Mouse (Mus musculus) spleen, adult 12 weeks (tissue): ENCODE data around the gene Inha.

Experiments used
- DNase-seq: peaks from one replicate; pipeline ENCODE4 v3.0.0; 2022; ENCODE audit warnings: low spot score

Inha gene

GRCm38 (mm10) chr1:75490785-75491551, 15.9 kb upstream of the Inha start:
- no peak for DNase-seq

DNA sequence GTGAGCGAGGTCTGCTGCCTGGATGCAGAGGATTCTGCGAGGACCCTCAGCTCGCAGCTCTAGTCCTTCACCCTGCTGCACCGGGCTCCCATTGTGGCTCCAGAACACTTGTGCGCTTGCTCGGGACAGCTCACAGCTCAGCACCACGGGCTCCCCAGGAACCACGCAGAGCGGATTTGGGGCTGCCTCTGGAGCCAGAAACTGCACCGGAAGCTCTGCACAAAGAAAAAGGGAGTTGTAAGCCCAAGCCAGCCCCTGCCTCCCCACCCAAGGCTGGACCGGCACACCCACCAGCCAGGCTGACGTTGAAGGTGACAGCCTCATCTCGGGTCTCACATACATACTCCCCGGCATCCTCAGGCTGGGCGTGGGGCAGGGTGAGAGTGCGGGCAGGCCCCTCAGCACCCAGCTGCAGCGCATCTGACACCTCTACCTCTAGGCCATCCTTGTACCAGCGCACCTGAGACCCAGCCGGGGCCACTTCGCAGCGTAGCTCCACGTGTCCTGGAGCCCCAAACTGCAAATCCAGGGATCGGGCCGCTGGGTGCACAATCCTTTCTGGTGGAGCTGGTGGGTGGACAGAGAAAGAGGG, 14.2 kb upstream of the Inha start:
- DNase-seq, result no peak

DNA sequence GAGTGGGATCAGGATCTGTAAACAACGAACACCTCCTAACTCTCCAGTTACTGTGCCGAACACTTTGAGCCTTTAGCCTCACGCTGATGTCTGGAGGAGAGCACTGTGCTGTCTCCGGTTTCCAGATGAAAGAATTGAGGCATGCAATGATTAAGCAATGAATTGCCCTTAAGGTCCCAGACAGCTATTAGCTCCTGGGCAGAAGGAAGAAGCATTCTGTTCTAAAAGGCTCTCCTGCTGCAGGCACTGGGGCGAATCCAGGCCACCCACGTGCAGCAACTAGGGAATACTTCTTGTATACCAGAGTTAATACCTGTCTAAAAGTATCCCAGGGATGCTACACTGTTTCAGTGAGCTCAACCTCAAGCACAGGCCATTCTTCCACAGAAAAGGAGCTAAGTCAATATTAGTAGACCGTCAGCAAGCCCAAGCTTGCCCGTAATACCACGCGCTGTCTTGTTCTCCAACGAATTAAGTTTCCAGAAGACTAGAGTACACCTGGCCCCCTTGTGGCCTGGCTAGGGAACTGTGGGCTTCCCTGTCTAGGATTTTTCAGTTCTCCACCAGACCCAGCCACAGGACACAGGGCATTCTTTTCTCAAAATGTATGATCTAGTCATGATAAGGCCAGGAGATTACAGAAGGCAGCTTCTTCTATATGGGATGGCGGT, 11.9 kb upstream of the Inha start:
- no peak for DNase-seq

DNA sequence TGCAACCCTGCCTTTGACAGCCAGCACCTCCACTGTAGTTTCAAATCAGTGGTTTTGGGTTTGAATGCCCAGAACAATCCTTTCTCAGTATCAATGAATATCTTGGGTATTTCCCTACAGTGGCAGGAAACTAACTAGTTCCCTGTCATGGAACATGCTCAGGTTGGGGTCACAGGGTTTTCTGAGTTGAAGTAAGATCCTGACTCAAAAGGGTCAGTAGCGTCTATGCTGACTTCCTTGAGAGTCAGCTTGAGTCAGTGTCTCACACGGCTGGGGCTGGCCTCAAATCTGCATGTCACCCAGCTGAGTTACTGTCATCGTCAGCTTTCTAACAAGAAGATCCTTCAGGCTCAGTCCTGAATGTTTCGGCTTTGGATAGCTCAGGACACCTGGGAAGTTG, 8.0 kb upstream of the Inha start:
- no peak for DNase-seq

DNA sequence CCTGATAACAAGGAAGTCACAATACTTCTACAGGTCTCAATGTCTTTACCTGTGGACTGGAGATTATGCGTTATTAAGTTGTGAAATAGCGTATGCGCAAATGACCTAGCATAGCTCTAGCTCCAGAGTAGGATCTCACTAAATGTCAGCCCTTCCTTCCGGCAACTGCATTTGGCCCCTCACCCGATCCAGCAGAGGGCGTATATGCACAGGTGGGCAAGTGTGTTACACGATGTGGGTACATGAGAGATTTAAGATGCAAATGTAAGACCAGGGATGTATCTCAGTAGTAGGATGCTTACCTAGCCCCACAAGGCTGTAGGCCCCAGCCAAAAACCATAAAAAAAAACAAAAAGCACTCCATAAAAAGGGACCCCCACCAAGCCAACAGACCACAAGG, 7.4 kb upstream of the Inha start:
- no peak for DNase-seq

GRCm38 (mm10) chr1:75501905-75502304, 5.0 kb upstream of the Inha start:
- no peak for DNase-seq

DNA sequence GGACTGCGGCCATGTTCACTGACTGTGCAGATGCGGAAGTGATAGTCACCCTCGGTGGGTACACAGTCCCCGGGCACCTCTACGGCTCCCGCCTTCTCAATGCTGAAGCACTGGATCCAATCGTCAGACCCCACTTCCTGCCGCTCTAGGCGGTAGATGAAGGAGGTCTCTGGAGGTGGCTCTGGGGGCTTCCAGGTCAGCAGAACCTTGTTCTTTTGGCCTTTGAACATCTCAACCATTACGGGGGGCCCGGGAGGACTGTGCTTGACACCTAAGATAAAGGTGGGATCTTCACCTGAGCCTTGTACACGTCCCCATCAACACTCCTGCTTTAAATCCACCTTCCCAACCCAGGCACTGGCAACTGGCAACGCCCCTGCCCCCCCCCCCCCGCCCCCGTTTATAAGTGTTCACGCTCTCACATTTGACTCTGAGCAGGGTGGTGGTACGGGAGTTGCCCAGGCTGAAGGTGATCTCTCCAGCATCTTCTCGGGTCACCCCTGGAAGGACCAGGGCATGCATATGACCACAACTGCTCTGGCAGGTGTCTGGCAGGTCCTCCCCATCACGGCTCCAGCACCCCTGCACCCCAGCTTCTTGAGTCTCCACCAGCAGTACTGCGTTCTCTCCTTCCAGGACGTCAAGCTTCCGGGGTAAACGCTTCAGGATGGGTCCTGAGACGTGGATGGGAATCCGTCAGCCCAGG, 3.8 kb upstream of the Inha start:
- no peak for DNase-seq

DNA sequence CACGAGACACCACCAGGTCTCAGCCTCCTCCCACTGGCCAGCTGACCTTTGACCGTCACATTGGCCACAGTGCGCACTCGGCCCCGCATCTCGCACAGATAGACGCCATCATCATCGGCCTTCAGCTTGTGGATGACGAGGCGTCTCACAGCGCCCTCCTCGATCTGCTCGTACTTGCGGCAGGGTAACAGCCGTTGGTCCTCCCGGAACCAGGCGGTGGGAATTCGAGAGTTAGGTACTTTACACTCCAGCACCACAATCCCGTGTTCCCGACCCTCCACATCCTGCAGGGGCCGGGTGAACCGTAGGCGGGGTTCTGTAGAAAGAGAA, 3.3 kb upstream of the Inha start:
- DNase-seq, result no peak

DNA sequence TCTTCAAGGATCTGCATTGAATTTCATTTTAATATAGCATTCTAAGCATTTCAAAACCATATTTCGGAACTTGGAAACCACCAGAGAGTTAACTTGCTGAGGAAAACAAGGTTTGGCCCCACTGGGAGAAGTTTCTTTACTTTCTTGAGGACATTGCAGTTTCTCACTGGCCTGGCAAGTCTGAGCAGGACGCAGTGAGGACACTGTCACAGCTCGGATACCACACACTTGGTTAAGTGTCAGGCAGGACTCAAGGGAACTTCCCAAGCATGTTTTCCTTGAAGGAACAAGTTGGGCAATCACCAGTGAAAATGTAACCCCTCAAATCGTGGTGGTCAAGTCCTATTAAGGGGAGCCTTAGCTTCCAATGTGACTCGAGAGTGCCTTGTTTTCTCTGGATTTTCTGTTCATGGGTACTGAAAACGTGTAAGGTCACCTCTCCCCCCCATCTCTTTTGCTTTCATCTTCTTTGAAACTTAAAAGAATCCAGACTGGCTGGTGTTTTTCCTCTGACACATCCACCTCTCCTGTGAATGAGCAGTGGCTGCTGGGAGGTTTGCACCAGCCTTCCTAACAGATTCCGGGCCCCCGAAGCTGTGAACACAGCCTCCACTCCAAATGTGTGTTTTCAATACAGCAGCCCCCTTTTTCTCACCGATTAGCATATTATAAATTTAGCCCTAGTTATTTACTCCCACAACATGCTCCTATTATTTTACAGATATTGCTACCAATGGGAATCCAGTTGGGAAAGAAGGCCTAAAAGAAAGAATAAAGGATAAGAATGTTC, 2.4 kb upstream of the Inha start:
- no peak for DNase-seq

DNA sequence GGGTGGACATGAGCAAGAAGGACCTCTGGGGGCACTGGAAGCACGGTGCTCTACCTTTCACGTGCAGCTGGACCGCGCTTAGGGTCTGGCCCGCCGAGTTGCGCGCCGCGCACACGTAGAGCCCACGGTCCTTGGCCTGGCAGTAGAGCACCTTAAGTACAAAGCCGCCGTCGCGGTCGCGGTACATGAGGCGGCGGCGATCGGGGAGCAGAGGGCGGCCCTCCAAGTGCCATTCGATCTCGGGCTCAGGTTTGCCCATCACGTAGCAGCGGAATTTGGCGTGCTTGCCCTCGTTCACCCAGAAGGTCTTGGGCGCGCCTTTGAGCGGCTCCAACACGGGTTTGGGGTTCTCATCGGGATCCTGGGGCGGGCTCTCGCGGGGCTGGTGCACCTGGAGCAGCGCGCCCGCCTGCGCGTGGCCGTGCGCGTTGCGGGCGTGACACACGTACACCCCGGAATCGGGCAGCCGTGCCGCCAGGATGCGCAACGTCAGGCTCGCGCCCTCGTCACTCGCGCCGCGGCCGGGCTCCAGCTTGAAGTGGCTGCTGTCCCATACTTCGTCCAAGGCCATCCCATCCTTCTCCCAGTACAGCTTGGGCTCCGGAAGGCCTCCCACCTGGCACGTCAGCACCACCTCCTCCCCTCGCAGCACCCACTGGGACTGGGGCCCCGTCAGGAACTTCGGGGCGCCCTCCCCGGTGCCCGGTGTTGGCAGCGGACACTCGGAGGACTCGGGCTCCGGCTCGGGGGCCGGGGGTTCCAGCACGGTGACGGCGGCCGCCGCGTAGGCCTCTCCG, 1.5 kb upstream of the Inha start:
- DNase-seq, result no peak

DNA sequence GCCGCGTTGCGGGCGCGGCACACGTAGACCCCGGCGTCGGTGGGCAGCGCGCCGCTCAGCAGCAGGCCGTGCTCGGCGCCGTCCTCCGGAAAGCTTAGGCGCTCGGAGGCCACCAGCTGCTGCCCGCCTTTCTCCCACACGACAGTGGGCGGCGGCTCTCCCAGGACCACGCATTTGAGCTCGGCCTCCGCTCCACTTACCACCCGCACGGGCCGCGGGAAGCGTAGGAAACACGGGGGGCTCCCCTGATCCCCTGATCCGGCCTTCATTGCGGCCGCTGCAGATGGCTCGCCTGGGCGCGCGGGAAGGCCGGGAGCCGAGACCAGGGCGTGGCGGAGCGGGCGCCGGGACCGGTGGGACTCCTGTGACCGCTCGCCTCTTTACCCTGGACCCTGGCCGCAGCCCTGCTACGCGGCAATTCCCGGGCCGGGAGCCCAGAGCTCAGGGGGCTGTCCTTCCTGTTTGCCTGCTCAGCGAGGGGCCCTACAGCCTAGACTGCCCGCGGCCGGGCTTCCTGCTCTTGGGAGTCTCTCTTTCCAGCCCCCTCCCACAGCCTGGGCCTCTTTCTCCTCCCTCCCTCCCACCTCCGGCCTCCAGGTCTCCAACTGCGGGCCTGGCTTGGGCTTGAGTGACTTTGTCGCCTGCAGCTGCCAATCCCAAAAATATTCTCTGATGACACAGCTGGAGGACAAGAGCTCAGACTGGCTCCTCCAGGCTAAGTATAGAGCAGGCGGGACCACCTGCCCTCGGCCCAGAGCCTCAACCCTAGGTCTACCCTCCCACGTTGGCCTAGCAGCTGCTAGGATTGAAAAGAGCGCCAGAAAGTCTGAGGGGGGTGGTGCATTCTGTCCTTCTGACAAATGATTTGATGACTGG, 683 bp upstream of the Inha start, which contains the start of gene Obsl1:
Gene Obsl1, minus strand, starts transcription at position 497 of the 876 bp plus-strand sequence.
- DNase-seq, result no peak

DNA sequence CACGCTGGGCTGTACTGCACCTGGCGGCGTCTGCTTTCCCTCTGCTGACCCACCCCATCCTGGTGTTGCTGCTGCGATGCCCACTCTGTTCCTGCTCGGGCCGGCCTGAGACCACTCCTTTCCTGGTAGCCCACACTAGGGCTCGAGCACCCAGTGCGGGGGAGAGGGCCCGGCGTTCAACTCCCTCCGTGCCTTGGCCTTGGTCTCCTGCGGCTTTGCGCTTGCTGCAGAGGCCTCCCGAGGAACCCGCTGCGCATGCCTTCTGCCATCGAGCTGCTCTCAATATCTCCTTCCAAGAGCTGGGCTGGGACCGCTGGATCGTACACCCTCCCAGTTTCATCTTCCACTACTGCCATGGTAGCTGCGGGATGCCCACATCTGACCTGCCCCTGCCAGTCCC, 2.7 kb downstream of the Inha start:
- no peak for DNase-seq

DNA sequence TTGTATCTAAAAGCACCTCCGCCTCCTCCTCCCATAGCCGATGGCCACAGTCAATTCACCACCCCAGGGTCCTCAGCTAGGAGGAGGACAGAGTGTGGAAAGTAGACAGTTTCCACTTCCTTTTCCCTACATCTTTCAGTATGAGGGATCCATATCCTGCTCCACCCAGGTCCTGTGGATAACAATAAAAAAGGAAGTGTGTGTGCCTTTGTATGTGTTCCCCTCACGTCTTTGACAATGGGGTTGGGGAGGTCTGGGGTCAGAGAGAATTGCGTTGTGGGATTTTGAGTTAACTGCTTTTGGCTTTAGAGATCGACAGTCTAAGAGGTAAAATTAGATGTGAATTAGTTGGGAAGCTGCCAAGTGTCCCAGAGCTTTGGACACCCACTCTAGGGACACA, 3.3 kb downstream of the Inha start:
- no peak for DNase-seq

GRCm38 (mm10) chr1:75511437-75512210, 4.7 kb downstream of the Inha start:
- no peak for DNase-seq

DNA sequence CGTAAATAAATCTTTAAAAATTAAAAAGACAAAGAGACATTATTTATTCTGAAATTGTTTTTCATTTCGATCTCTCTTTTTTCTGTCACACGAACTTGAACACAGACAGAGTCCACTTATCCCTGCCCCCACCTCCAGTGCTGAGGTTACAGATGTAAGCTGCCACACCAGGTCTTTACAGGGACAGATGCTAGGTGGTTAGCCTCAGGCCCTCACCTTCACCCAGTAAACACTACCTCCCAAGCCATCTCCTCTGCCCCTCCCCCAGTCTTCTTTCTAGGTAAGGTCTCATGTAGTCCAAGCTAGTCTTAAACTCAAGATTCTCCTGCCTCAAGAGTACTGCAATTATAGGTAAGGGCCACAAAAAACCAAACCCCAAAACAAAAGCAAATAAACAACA, 5.7 kb downstream of the Inha start:
- DNase-seq, result no peak

GRCm38 (mm10) chr1:75516703-75517380, 10.0 kb downstream of the Inha start:
- DNase-seq, result no peak

DNA sequence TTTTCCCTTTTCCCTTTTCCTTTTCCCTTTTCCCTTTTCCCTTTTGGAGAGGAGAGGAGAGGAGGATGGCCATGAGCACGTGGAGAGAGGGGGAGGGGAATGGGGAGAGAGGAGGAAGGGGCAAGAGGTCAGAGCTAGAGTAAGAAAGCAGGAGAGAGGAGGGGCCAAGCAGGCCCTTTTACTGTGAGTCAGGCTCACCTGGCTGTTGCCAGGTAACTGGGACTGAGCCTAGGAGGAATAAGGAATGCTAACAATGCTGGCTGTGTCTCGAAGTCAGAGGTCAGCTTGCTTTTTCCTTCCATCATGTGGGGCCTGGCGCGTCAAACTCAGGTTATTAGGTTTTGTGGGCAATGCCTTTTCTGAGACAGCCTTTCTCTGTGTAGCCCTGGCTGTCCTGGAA, 11.1 kb downstream of the Inha start:
- no peak for DNase-seq

- no peak for DNase-seq
Measured at GRCm38 (mm10) chr1:75518427-75518826, 11.6 kb downstream of the Inha start.

GRCm38 (mm10) chr1:75519576-75519975, 12.7 kb downstream of the Inha start:
- DNase-seq, result no peak
